Mouse (Mus musculus): ENCODE measurements around the gene Hs3st6.
A peak's percentile ranks its signal among the peaks of the same experiment; 100 is the strongest.

The Hs3st6 gene

GRCm38 (mm10) chr17:24728184-24728583, 24.6 kb upstream of the Hs3st6 start:
- DNase-seq (ENCODE audit: low spot score in 2 of 2), result no peak

- DNase-seq (ENCODE audit: low spot score in 2 of 2), result no peak
Observed at GRCm38 (mm10) chr17:24729067-24729466, 23.7 kb upstream of the Hs3st6 start.

GRCm38 (mm10) chr17:24730787-24731186, 22.0 kb upstream of the Hs3st6 start:
- no peak for DNase-seq (ENCODE audit: low spot score in 2 of 2)

- DNase-seq (ENCODE audit: low spot score in 2 of 2), result no peak
Observed at GRCm38 (mm10) chr17:24732233-24732935, 20.4 kb upstream of the Hs3st6 start.

- DNase-seq (ENCODE audit: low spot score in 2 of 2), result no peak
Observed at GRCm38 (mm10) chr17:24733434-24734050, 19.2 kb upstream of the Hs3st6 start.

- DNase-seq (ENCODE audit: low spot score in 2 of 2), result no peak
Observed at GRCm38 (mm10) chr17:24734513-24734912, 18.3 kb upstream of the Hs3st6 start.

- no peak for DNase-seq (ENCODE audit: low spot score in 2 of 2)
Observed at GRCm38 (mm10) chr17:24735446-24735845, 17.3 kb upstream of the Hs3st6 start.

- DNase-seq (ENCODE audit: low spot score in 2 of 2), result peak; percentile 96
Observed at GRCm38 (mm10) chr17:24736330-24737051, 16.3 kb upstream of the Hs3st6 start, which contains the start of gene Msrb1. TSS of gene Msrb1 (plus strand) at chr17:24736642.

- no peak for DNase-seq (ENCODE audit: low spot score in 2 of 2)
Observed at GRCm38 (mm10) chr17:24737135-24737810, 15.5 kb upstream of the Hs3st6 start.

GRCm38 (mm10) chr17:24738238-24738637, 14.6 kb upstream of the Hs3st6 start:
- no peak for DNase-seq (ENCODE audit: low spot score in 2 of 2)

- no peak for DNase-seq (ENCODE audit: low spot score in 2 of 2)
Observed at GRCm38 (mm10) chr17:24739926-24740325, 12.9 kb upstream of the Hs3st6 start.

GRCm38 (mm10) chr17:24742307-24742706, 10.5 kb upstream of the Hs3st6 start:
- DNase-seq (ENCODE audit: low spot score in 2 of 2), result no peak

GRCm38 (mm10) chr17:24743896-24744295, 8.9 kb upstream of the Hs3st6 start:
- DNase-seq (ENCODE audit: low spot score in 2 of 2), result no peak

GRCm38 (mm10) chr17:24744381-24744780, 8.4 kb upstream of the Hs3st6 start:
- no peak for DNase-seq (ENCODE audit: low spot score in 2 of 2)

- DNase-seq (ENCODE audit: low spot score in 2 of 2), result peak; percentile 86 to 88
Observed at GRCm38 (mm10) chr17:24745526-24746497, 7.0 kb upstream of the Hs3st6 start.

- no peak for DNase-seq (ENCODE audit: low spot score in 2 of 2)
Observed at GRCm38 (mm10) chr17:24746986-24747385, 5.8 kb upstream of the Hs3st6 start.

- no peak for DNase-seq (ENCODE audit: low spot score in 2 of 2)
Observed at GRCm38 (mm10) chr17:24751528-24751927, 1.3 kb upstream of the Hs3st6 start.

- no peak for DNase-seq (ENCODE audit: low spot score in 2 of 2)
Observed at GRCm38 (mm10) chr17:24757394-24757793, 4.6 kb downstream of the Hs3st6 start.

GRCm38 (mm10) chr17:24761121-24761520, 8.3 kb downstream of the Hs3st6 start:
- DNase-seq (ENCODE audit: low spot score in 2 of 2), result no peak

GRCm38 (mm10) chr17:24765016-24765905, 12.5 kb downstream of the Hs3st6 start:
- no peak for DNase-seq (ENCODE audit: low spot score in 2 of 2)
